Mouse (Mus musculus): ENCODE measurements at regions not wholly inside any gene's neighbourhood (a gene's known extent, or its start where the extent isn't known, plus 50 kb on each side); places are given as distances from the start of the nearest gene placed in this dataset. TPM values are rescaled to one million over a fixed set of nuclear protein-coding genes. Genes with fewer than 3 reads are reported as not detected.
A peak's percentile ranks its signal among the peaks of the same experiment; 100 is the strongest.

- no peak overlapping the region for H3K27ac ChIP-seq (replicated peaks)
- H3K4me2 ChIP-seq, result no peak overlapping the region
- no peaks in the 10 kb centered on the region for H3K36me3 ChIP-seq
- H3K9me3 ChIP-seq, result no peaks in the 10 kb centered on the region
- 56% methylated on average over 3 of the region's 3 CpGs for WGBS
- no peak overlapping the region for H3K4me3 ChIP-seq
- no peaks in the 10 kb centered on the region for H3K4me1 ChIP-seq (replicated peaks)
- H3K27me3 ChIP-seq, result no peaks in the 10 kb centered on the region
- peak; percentile 48; the same call in 1 of the 2 replicates for ATAC-seq (ENCODE audit: low FRiP score, low read depth)
- no peak overlapping the region for H3K9ac ChIP-seq
Measured at GRCm38 (mm10) chr16:13487659-13488058, 180.3 kb downstream of the Parn start.

GRCm38 (mm10) chr16:13486571-13486970 is 181.4 kb downstream of the Parn start:
- no peak for ATAC-seq (ENCODE audit: low FRiP score, low read depth)
- H3K4me1 ChIP-seq (replicated peaks), result no peaks in the 10 kb centered on the region
- WGBS, result 83% methylated on average over 2 of the region's 2 CpGs
- no peak overlapping the region for H3K4me3 ChIP-seq
- no peaks in the 10 kb centered on the region for H3K9me3 ChIP-seq
- H3K27me3 ChIP-seq, result no peaks in the 10 kb centered on the region
- no peaks in the 10 kb centered on the region for H3K36me3 ChIP-seq
- H3K4me2 ChIP-seq, result no peak overlapping the region
- no peak overlapping the region for H3K9ac ChIP-seq
- H3K27ac ChIP-seq (replicated peaks), result no peak overlapping the region

- WGBS, result 83% methylated on average over 3 of the region's 3 CpGs
- no peak overlapping the region for H3K4me2 ChIP-seq
- ATAC-seq (ENCODE audit: low FRiP score, low read depth), result no peak
Measured at GRCm38 (mm10) chr16:13480221-13480620, 187.7 kb downstream of the Parn start.

GRCm38 (mm10) chr16:13476653-13477052 is 191.3 kb downstream of the Parn start:
- Histone ChIP-seq H3K36me3 (no peaks in the 10 kb centered on the region), H3K4me1 (replicated peaks) (no peaks in the 10 kb centered on the region), H3K4me2 (no peak overlapping the region), H3K9ac (no peak overlapping the region), H3K27me3 (no peaks in the 10 kb centered on the region), H3K27ac (replicated peaks) (no peak overlapping the region), H3K4me3 (no peak overlapping the region), H3K9me3 (no peaks in the 10 kb centered on the region)
- no peak for ATAC-seq (ENCODE audit: low FRiP score, low read depth)
- WGBS, result 79% methylated on average over 3 of the region's 3 CpGs

More at GRCm38 (mm10) chr16:13480221-13480620, 187.7 kb downstream of the Parn start:
- Histone ChIP-seq H3K4me1 (replicated peaks) (no peaks in the 10 kb centered on the region), H3K4me3 (no peak overlapping the region), H3K9ac (no peak overlapping the region), H3K27ac (replicated peaks) (no peak overlapping the region), H3K36me3 (no peaks in the 10 kb centered on the region), H3K9me3 (no peaks in the 10 kb centered on the region), H3K27me3 (no peaks in the 10 kb centered on the region)

- Histone ChIP-seq H3K36me3 (no peaks in the 10 kb centered on the region), H3K27ac (replicated peaks) (no peak overlapping the region), H3K9ac (no peak overlapping the region), H3K4me2 (no peak overlapping the region), H3K27me3 (no peaks in the 10 kb centered on the region), H3K4me1 (replicated peaks) (no peaks in the 10 kb centered on the region), H3K4me3 (no peak overlapping the region), H3K9me3 (no peaks in the 10 kb centered on the region)
- no peak for ATAC-seq (ENCODE audit: low FRiP score, low read depth)
- 87% methylated on average over 3 of the region's 3 CpGs for WGBS
Measured at GRCm38 (mm10) chr16:13474956-13475355, 193.0 kb downstream of the Parn start.

GRCm38 (mm10) chr16:13474274-13474673 is 193.7 kb downstream of the Parn start:
- Histone ChIP-seq H3K4me2 (no peak overlapping the region), H3K36me3 (no peaks in the 10 kb centered on the region), H3K9me3 (no peaks in the 10 kb centered on the region), H3K4me1 (replicated peaks) (no peaks in the 10 kb centered on the region), H3K4me3 (no peak overlapping the region), H3K27ac (replicated peaks) (no peak overlapping the region), H3K9ac (no peak overlapping the region), H3K27me3 (no peaks in the 10 kb centered on the region)
- ATAC-seq (ENCODE audit: low FRiP score, low read depth), result no peak
- 81% methylated on average over 3 of the region's 3 CpGs for WGBS

- Histone ChIP-seq H3K36me3 (no peaks in the 10 kb centered on the region), H3K9ac (no peak overlapping the region), H3K9me3 (no peaks in the 10 kb centered on the region), H3K27ac (replicated peaks) (no peak overlapping the region), H3K27me3 (no peaks in the 10 kb centered on the region), H3K4me3 (no peak overlapping the region), H3K4me1 (replicated peaks) (no peaks in the 10 kb centered on the region), H3K4me2 (no peak overlapping the region)
- ATAC-seq (ENCODE audit: low FRiP score, low read depth), result no peak
- 49% methylated on average over 5 of the region's 5 CpGs for WGBS
Measured at GRCm38 (mm10) chr16:13467139-13467538, 200.8 kb downstream of the Parn start.

Small RNA genes lying in the stretch of these regions (microRNA-seq; reads per million reads assigned to microRNA genes)
- gene Mir6365, result not detected
